Mouse (Mus musculus) splenic B cell, adult 2 months (primary cell): ENCODE results near the gene Smarcad1.
A peak's percentile ranks its signal among the peaks of the same experiment; 100 is the strongest.
"Not testable (repeated sequence)": the region's sequence is repeated elsewhere in the genome, so short reads cannot be mapped to it uniquely, and the experiment has no call there.

Experiments used
- DNase-seq: peaks from one replicate; pipeline ENCODE4 v3.0.0-alpha.2; 2011; ENCODE audit warnings: low read depth, low spot score
- H3K27me3 ChIP-seq: 2 replicates; pipeline ENCODE4 v1.6.1; 2012; ENCODE audit warnings: mild to moderate bottlenecking, low read length, moderate library complexity, mixed read lengths; ENCODE audit not compliant: control insufficient read depth, poor library complexity, insufficient read depth, severe bottlenecking
- H3K36me3 ChIP-seq: 2 replicates; pipeline ENCODE4 v1.6.1; 2012; ENCODE audit warnings: mild to moderate bottlenecking, low read length, moderate library complexity, mixed read lengths; ENCODE audit not compliant: control insufficient read depth, poor library complexity, insufficient read depth, severe bottlenecking

The Smarcad1 gene

GRCm38 (mm10) chr6:65035469-65035868 is 6.9 kb upstream of the Smarcad1 start:
- Histone ChIP-seq H3K27me3 (no peaks in the 10 kb centered on the region), H3K36me3 (no peaks in the 10 kb centered on the region)
- no peak for DNase-seq

DNA sequence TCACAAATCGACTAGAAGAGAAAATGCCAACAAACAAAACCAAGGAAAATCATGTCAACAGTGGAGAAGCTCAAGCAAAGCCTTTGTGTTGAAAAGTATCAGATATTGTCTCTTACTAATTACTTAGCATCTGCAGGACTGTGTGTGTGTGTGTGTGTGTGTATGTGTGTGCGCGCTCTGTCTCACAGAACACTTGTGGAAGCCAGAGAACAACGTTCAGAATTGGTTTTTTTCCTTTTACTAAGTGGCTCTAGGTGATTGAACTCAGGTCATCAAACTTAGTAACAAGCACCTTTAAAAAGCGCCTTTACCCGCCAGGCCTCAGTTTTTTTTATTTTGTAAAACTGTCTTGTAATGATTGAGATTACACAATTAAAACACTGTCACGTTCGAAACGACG is 451 bp upstream of the Smarcad1 start:
- DNase-seq, result peak; percentile 15
- peaks cover 4% of the 10 kb centered on the region for H3K36me3 ChIP-seq

DNA sequence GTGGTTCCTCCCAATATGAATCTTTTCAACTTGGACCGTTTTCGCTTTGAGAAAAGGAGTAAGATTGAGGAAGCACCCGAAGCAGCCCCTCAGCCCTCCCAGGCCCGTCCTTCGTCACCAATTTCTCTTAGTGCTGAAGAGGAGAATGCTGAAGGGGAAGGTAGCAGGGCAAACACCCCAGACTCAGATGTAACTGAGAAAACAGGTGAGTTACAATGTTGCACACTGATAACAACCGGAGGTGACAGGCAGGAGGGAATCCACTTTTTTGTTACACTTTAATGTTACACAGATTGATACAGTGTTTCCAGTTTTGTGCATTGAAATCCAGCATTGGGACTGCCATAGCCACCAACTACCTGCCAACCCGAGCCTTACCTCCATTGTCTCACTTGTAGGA is 858 bp downstream of the Smarcad1 start:
- H3K27me3 ChIP-seq, result no peaks in the 10 kb centered on the region
- DNase-seq, result no peak
- H3K36me3 ChIP-seq, result peaks cover 4% of the 10 kb centered on the region

More for the DNA sequence above, 451 bp upstream of the Smarcad1 start:
- H3K27me3 ChIP-seq, result no peaks in the 10 kb centered on the region

- peaks cover 12% of the 10 kb centered on the region for H3K36me3 ChIP-seq
- no peaks in the 10 kb centered on the region for H3K27me3 ChIP-seq
- DNase-seq, result peak; percentile 53
These were observed 6.7 kb downstream of the Smarcad1 start for GRCm38 (mm10) chr6:65049100-65049499.

DNA sequence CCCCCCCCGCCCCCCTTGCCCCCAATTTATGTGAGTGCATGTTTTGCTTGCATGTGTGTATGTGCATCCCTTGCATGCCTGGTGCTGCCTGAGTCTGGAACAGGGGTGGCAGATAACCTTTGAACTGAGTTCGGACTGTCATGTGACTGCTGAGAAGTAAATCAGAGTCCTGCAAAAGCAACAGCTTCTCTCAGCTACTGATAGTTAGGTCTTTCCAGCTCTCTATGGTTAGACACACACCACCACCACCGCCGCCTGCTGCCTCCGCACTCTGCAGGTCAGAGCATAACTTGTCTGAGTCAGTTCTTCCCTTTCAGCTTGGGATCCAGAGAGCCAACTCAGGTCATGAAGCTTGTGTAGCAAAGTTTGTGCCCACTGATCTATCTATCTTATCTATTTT is 14.2 kb downstream of the Smarcad1 start:
- H3K36me3 ChIP-seq, result peaks cover 17% of the 10 kb centered on the region
- DNase-seq, result no peak
- H3K27me3 ChIP-seq, result no peaks in the 10 kb centered on the region

- DNase-seq, result peak; percentile 26
- H3K27me3 ChIP-seq, result not testable (repeated sequence)
- peaks cover 17% of the 10 kb centered on the region for H3K36me3 ChIP-seq
These were observed 14.8 kb downstream of the Smarcad1 start for GRCm38 (mm10) chr6:65057137-65057536.

GRCm38 (mm10) chr6:65061049-65061448 is 18.7 kb downstream of the Smarcad1 start:
- Histone ChIP-seq H3K27me3 (no peaks in the 10 kb centered on the region), H3K36me3 (peaks cover 11% of the 10 kb centered on the region)
- DNase-seq, result no peak

- no peak for DNase-seq
- H3K36me3 ChIP-seq, result peaks cover 11% of the 10 kb centered on the region; the same call in 1 of the 2 replicates
These were observed 32.8 kb downstream of the Smarcad1 start for GRCm38 (mm10) chr6:65075201-65075600.

GRCm38 (mm10) chr6:65079139-65079538 is 36.8 kb downstream of the Smarcad1 start:
- Histone ChIP-seq H3K36me3 (no peaks in the 10 kb centered on the region; the same call in 1 of the 2 replicates), H3K27me3 (no peaks in the 10 kb centered on the region)
- DNase-seq, result peak; percentile 38

More at GRCm38 (mm10) chr6:65075201-65075600, 32.8 kb downstream of the Smarcad1 start:
- H3K27me3 ChIP-seq, result no peaks in the 10 kb centered on the region

- Histone ChIP-seq H3K27me3 (no peaks in the 10 kb centered on the region), H3K36me3 (peaks cover 5% of the 10 kb centered on the region; the same call in 1 of the 2 replicates)
- DNase-seq, result peak; percentile 25
These were observed 72.5 kb downstream of the Smarcad1 start for GRCm38 (mm10) chr6:65114902-65115301.

DNA sequence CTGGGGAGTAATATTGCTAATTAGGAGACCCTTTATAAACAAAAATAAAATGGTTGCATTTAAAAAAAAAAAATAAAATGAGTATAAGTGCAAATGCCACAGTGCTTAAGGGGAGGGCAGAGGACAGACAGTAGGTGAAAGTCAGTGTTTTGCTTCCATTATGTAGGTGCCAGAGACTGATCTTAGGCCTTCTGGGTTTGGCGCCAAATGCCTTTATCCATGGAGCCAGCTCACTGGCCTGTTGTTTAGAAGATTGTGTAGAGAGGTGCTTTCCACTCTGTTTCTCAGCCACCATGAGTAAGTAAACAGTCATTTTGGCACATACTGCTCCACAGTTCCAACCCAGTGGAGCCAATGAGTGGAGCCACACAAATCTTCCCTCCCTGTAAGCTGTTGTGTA is 75.2 kb downstream of the Smarcad1 start:
- no peaks in the 10 kb centered on the region for H3K27me3 ChIP-seq
- H3K36me3 ChIP-seq, result peaks cover 5% of the 10 kb centered on the region; the same call in 1 of the 2 replicates
- DNase-seq, result no peak

- DNase-seq, result peak; percentile 77
- Histone ChIP-seq H3K27me3 (no peaks in the 10 kb centered on the region), H3K36me3 (no peaks in the 10 kb centered on the region)
These were observed 83.8 kb downstream of the Smarcad1 start for GRCm38 (mm10) chr6:65126074-65126726.

DNA sequence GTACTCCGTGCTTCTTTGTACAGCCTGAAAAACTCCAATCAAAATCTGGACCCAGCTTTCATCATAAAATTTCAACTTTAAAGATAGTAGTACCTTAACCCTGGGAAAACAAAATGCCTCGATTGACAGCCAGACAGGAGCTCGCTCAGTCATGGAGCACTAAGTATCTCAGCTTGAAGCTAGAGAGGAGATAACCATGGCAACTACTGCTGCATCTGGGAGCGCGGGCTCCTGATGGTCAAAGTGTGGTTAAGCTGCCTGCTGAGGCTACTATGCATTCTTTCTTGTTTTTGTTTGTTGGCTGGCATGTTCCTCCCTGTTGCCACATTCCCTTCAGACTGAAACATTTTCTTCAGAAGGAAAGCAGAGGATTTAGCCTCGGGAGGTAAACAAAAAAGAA is 90.0 kb downstream of the Smarcad1 start:
- DNase-seq, result no peak
- H3K27me3 ChIP-seq, result no peaks in the 10 kb centered on the region

DNA sequence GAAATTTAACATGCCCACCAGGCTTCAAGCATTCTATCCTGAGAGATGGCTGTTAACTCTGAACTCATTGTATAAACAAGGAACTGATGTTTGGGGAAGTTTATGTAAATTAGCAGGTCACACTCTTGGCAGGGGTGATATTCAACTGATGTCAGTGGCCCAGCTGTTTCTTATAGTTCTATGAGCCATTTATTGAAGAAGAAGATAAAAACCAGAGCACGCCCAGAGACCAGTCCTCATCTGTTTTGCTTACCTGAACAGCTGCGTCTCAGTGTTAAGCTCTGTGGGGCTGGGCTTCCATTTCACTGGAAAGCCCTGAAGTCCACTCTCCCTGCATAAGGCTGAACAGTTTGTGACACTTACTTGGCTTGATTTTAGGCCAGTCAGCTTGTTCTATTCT is 95.4 kb downstream of the Smarcad1 start:
- H3K27me3 ChIP-seq, result no peaks in the 10 kb centered on the region
- peak; percentile 42 for DNase-seq
- H3K36me3 ChIP-seq, result no peaks in the 10 kb centered on the region

More for the DNA sequence above, 90.0 kb downstream of the Smarcad1 start:
- H3K36me3 ChIP-seq, result no peaks in the 10 kb centered on the region

- no peaks in the 10 kb centered on the region for H3K27me3 ChIP-seq
- no peaks in the 10 kb centered on the region for H3K36me3 ChIP-seq
- DNase-seq, result no peak
These were observed 95.9 kb downstream of the Smarcad1 start for GRCm38 (mm10) chr6:65138243-65138642.
